Mouse (Mus musculus): ENCODE data around the gene Gm28035. TPM values are rescaled to one million over a fixed set of nuclear protein-coding genes. Genes with fewer than 3 reads are reported as not detected.

Gene Gm28035
- polyA plus RNA-seq, 1 experiment from 2014 or later, result 0.20 TPM

- no peak overlapping the region for H3K9ac ChIP-seq (ENCODE audit: low read length)
- WGBS, result 91% methylated on average over 18 of the region's 18 CpGs
- no peaks in the 10 kb centered on the region for H3K27me3 ChIP-seq (ENCODE audit: control insufficient read depth, insufficient read depth, low read length)
- ATAC-seq (replicated peaks; ENCODE audit: low FRiP score) (no peak), DNase-seq (ENCODE audit: low spot score) (no peak)
- no peak overlapping the region for H3K4me2 ChIP-seq (ENCODE audit: low read depth, low read length, severe bottlenecking)
- no peak overlapping the region for H3K4me3 ChIP-seq (ENCODE audit: low read depth, low read length)
- H3K36me3 ChIP-seq (ENCODE audit: control insufficient read depth, insufficient read depth, low read length), result peaks cover 11% of the 10 kb centered on the region; the same call in 1 of the 2 replicates
- H3K27ac ChIP-seq (ENCODE audit: low read depth, low read length), result no peak overlapping the region
- peaks cover 5% of the 10 kb centered on the region; the same call in 1 of the 2 replicates for H3K4me1 ChIP-seq (replicated peaks; ENCODE audit: control insufficient read depth, insufficient read depth, low read length)
- no peaks in the 10 kb centered on the region for H3K9me3 ChIP-seq (ENCODE audit: control insufficient read depth, low read length)
These were observed 21.8 kb downstream of the Gm28035 start for GRCm38 (mm10) chr2:30261921-30262839.

GRCm38 (mm10) chr2:30262840-30263441, 22.6 kb downstream of the Gm28035 start:
- H3K4me1 ChIP-seq (replicated peaks; ENCODE audit: control insufficient read depth, insufficient read depth, low read length), result peaks cover 5% of the 10 kb centered on the region; the same call in 1 of the 2 replicates
- ATAC-seq (replicated peaks; ENCODE audit: low FRiP score) (no peak), DNase-seq (ENCODE audit: low spot score) (no peak)
- H3K9me3 ChIP-seq (ENCODE audit: control insufficient read depth, low read length), result no peaks in the 10 kb centered on the region
- no peak overlapping the region for H3K9ac ChIP-seq (ENCODE audit: low read length)
- no peaks in the 10 kb centered on the region for H3K27me3 ChIP-seq (ENCODE audit: control insufficient read depth, insufficient read depth, low read length)
- no peak overlapping the region for H3K4me2 ChIP-seq (ENCODE audit: low read depth, low read length, severe bottlenecking)
- H3K4me3 ChIP-seq (ENCODE audit: low read depth, low read length), result no peak overlapping the region
- WGBS, result 85% methylated on average over 4 of the region's 4 CpGs
- H3K36me3 ChIP-seq (ENCODE audit: control insufficient read depth, insufficient read depth, low read length), result peaks cover 9% of the 10 kb centered on the region; the same call in 1 of the 2 replicates
- no peak overlapping the region for H3K27ac ChIP-seq (ENCODE audit: low read depth, low read length)

GRCm38 (mm10) chr2:30263811-30264210, 23.4 kb downstream of the Gm28035 start:
- H3K4me1 ChIP-seq (replicated peaks; ENCODE audit: control insufficient read depth, insufficient read depth, low read length), result peaks cover 5% of the 10 kb centered on the region; the same call in 1 of the 2 replicates
- no peaks in the 10 kb centered on the region for H3K9me3 ChIP-seq (ENCODE audit: control insufficient read depth, low read length)
- no peak overlapping the region for H3K4me3 ChIP-seq (ENCODE audit: low read depth, low read length)
- no peak overlapping the region for H3K27ac ChIP-seq (ENCODE audit: low read depth, low read length)
- 93% methylated on average over 6 of the region's 6 CpGs for WGBS
- H3K4me2 ChIP-seq (ENCODE audit: low read depth, low read length, severe bottlenecking), result no peak overlapping the region
- H3K27me3 ChIP-seq (ENCODE audit: control insufficient read depth, insufficient read depth, low read length), result no peaks in the 10 kb centered on the region
- peaks cover 9% of the 10 kb centered on the region; the same call in 1 of the 2 replicates for H3K36me3 ChIP-seq (ENCODE audit: control insufficient read depth, insufficient read depth, low read length)
- H3K9ac ChIP-seq (ENCODE audit: low read length), result no peak overlapping the region
- DNase-seq (ENCODE audit: low spot score) (no peak), ATAC-seq (replicated peaks; ENCODE audit: low FRiP score) (no peak)

- Histone ChIP-seq H3K27ac (ENCODE audit: low read depth, low read length) (no peak overlapping the region), H3K4me3 (ENCODE audit: low read depth, low read length) (no peak overlapping the region), H3K9ac (ENCODE audit: low read length) (no peak overlapping the region), H3K36me3 (ENCODE audit: control insufficient read depth, insufficient read depth, low read length) (peaks cover 9% of the 10 kb centered on the region; the same call in 1 of the 2 replicates), H3K27me3 (ENCODE audit: control insufficient read depth, insufficient read depth, low read length) (no peaks in the 10 kb centered on the region), H3K9me3 (ENCODE audit: control insufficient read depth, low read length) (no peaks in the 10 kb centered on the region), H3K4me2 (ENCODE audit: low read depth, low read length, severe bottlenecking) (no peak overlapping the region), H3K4me1 (replicated peaks; ENCODE audit: control insufficient read depth, insufficient read depth, low read length) (peaks cover 5% of the 10 kb centered on the region; the same call in 1 of the 2 replicates)
- WGBS, result 82% methylated on average over 7 of the region's 7 CpGs
- DNase-seq (ENCODE audit: low spot score), result no peak
- no peak for ATAC-seq (replicated peaks; ENCODE audit: low FRiP score)
These were observed 24.5 kb downstream of the Gm28035 start for GRCm38 (mm10) chr2:30264671-30265519.

- ATAC-seq (replicated peaks; ENCODE audit: low FRiP score), result no peak
- Histone ChIP-seq H3K4me3 (ENCODE audit: low read depth, low read length) (no peak within 1 kb of the TSS), H3K36me3 (ENCODE audit: control insufficient read depth, insufficient read depth, low read length) (peaks cover 9% of the 10 kb centered on the region; the same call in 1 of the 2 replicates), H3K27me3 (ENCODE audit: control insufficient read depth, insufficient read depth, low read length) (no peaks in the 10 kb centered on the region), H3K27ac (ENCODE audit: low read depth, low read length) (peak within 1 kb of the TSS; percentile 62), H3K4me1 (replicated peaks; ENCODE audit: control insufficient read depth, insufficient read depth, low read length) (peaks cover 5% of the 10 kb centered on the region; the same call in 1 of the 2 replicates), H3K4me2 (ENCODE audit: low read depth, low read length, severe bottlenecking) (no peak within 1 kb of the TSS), H3K9ac (ENCODE audit: low read length) (peak within 1 kb of the TSS; percentile 12; the same call in 1 of the 2 replicates), H3K9me3 (ENCODE audit: control insufficient read depth, low read length) (no peaks in the 10 kb centered on the region)
- DNase-seq (ENCODE audit: low spot score), result no peak
- 42% methylated on average over 5 of the region's 5 CpGs for WGBS
These were observed 25.4 kb downstream of the Gm28035 start, which contains the start of gene Phyhd1 for GRCm38 (mm10) chr2:30265767-30266253. Gene Phyhd1, plus strand, starts transcription at chr2:30266203.

- no peaks in the 10 kb centered on the region for H3K9me3 ChIP-seq (ENCODE audit: control insufficient read depth, low read length)
- no peaks in the 10 kb centered on the region for H3K27me3 ChIP-seq (ENCODE audit: control insufficient read depth, insufficient read depth, low read length)
- no peak overlapping the region for H3K4me3 ChIP-seq (ENCODE audit: low read depth, low read length)
- peak; percentile 65 for DNase-seq (ENCODE audit: low spot score)
- no peak overlapping the region for H3K4me2 ChIP-seq (ENCODE audit: low read depth, low read length, severe bottlenecking)
- peak overlapping the region; percentile 62 for H3K27ac ChIP-seq (ENCODE audit: low read depth, low read length)
- H3K9ac ChIP-seq (ENCODE audit: low read length), result no peak overlapping the region
- H3K36me3 ChIP-seq (ENCODE audit: control insufficient read depth, insufficient read depth, low read length), result peaks cover 9% of the 10 kb centered on the region; the same call in 1 of the 2 replicates
- 12% methylated on average over 4 of the region's 4 CpGs for WGBS
- ATAC-seq (replicated peaks; ENCODE audit: low FRiP score), result no peak
- H3K4me1 ChIP-seq (replicated peaks; ENCODE audit: control insufficient read depth, insufficient read depth, low read length), result peaks cover 5% of the 10 kb centered on the region; the same call in 1 of the 2 replicates
These were observed 26.1 kb downstream of the Gm28035 start for GRCm38 (mm10) chr2:30266392-30266941.

GRCm38 (mm10) chr2:30267466-30267865, 27.1 kb downstream of the Gm28035 start:
- WGBS, result 98% methylated on average over 2 of the region's 2 CpGs
- Histone ChIP-seq H3K27ac (ENCODE audit: low read depth, low read length) (no peak overlapping the region), H3K27me3 (ENCODE audit: control insufficient read depth, insufficient read depth, low read length) (no peaks in the 10 kb centered on the region), H3K4me3 (ENCODE audit: low read depth, low read length) (no peak overlapping the region), H3K9ac (ENCODE audit: low read length) (no peak overlapping the region), H3K4me2 (ENCODE audit: low read depth, low read length, severe bottlenecking) (no peak overlapping the region), H3K36me3 (ENCODE audit: control insufficient read depth, insufficient read depth, low read length) (peaks cover 3% of the 10 kb centered on the region; the same call in 1 of the 2 replicates), H3K4me1 (replicated peaks; ENCODE audit: control insufficient read depth, insufficient read depth, low read length) (peaks cover 5% of the 10 kb centered on the region; the same call in 1 of the 2 replicates), H3K9me3 (ENCODE audit: control insufficient read depth, low read length) (no peaks in the 10 kb centered on the region)
- DNase-seq (ENCODE audit: low spot score) (no peak), ATAC-seq (replicated peaks; ENCODE audit: low FRiP score) (no peak)
